Mouse (Mus musculus): ENCODE measurements around the gene 4930512M02Rik.

The 4930512M02Rik gene

DNA sequence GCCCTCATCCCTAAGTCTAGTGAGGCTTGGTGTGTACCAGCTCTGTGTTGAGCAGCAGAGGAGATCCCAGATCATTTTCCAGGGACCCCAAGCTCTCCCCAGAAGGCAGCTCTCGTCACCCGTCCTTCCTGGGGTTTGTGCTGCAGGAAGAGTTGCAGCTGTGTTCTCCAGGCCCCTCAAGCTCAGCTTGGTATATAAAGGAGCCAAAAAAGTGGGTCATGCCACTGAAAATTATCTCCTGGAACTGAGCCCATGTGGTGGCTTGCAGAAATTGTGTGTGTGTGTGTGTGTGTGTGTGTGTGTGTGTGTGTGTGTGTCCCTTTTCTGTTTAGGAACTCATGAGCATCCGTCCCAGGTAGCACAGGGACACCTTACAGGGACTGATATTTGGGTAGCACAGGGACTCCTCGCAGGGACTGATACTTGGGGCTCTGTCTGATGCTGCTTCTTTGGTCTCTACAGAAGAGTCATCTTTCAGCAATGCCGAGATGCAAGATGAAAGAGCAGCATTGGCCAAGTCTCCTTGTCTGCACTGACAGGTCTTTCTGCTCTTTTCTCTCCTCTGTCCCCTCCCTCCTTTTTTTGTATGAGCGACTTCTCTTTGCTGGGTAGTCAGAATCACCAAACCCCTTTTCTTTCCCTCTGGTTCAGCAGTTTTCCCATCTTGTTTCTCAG is 62.4 kb downstream of the 4930512M02Rik start:
- DNase-seq (ENCODE audit: low spot score in 2 of 2), result no peak

DNA sequence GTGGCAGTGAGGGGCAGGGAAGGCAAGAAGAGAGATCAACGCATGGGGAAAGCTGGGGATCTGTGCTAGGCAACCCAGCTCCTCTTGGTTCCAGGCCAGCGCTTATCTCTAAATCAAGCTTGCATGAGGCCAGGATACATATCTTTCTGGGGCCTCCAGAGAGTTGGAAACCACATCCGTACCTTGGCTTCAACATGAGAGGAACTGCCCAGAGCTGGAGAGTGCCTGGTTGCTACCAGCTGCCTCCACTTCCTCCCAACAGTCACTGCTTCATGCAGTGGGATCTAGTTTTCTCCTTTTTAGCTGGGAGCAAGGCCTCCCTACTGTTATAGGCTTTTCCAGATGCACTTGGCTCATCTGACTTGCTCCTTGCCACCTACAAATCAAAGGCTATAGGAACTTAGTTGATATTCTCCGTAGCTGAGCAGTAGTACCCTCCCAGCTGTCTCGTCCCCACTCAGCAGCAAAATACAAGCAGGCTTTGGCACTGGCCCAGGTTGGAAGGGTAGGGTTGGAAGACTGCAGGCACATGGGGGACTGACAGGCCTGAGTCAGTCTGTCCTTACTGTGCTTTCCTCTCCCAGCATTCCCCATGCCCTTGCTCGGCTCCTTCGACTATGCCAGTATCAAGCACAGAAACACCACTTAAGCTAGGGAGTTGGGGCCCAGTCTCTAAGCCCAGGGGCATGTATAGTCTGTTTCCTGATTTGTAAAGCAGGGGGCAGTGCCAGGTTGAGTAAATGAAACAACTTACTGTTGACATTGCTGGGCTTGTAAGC is 63.2 kb downstream of the 4930512M02Rik start:
- DNase-seq (ENCODE audit: low spot score in 2 of 2), result no peak

DNA sequence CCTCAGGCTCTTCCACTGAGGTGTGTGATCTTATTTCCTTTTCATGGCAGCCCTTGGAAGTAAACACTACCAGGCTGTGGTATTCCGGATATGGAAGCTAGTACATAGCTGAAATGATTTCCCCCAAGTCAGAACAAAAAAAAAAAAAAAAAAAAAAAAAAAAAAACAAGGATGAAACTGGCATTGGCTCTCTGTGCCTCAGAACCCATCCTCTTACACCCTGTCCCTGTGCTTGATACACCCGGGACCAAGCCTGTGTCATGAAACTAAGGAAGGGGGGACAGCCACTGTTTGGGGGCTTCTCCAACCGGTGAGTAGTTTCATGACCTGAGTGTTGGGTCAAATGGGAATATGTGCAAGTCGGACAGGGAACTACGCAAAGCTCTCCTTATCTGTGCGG is 66.5 kb downstream of the 4930512M02Rik start:
- DNase-seq (ENCODE audit: low spot score in 2 of 2), result no peak

DNA sequence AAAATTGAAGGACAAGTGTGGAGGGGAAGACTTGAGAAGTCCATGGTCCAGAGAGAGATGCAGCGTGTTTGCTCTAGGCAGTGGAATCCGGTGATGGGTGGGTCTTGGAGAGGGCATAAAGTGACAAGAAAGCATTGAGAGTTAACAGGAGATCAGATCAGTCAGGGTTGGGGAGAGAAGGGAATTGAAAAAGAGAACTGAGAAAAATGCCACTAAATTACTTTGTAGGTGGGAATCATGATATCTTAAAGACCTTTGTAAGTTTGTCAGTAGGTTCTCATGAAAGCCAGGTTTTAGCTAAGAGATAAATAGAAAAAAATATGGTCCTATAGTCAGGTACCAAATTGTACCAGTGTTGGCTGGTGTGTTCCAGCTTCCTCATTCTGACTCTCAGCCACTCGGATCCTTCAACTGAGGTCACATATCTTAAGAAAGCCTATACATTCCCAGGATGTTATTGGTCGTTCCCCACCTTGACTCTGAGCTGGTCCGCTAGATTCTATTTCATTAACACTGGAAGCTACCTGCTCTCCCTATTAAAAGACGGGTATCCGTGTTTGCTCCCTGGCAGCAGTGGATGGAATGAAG is 68.4 kb downstream of the 4930512M02Rik start:
- no peak for DNase-seq (ENCODE audit: low spot score in 2 of 2)

DNA sequence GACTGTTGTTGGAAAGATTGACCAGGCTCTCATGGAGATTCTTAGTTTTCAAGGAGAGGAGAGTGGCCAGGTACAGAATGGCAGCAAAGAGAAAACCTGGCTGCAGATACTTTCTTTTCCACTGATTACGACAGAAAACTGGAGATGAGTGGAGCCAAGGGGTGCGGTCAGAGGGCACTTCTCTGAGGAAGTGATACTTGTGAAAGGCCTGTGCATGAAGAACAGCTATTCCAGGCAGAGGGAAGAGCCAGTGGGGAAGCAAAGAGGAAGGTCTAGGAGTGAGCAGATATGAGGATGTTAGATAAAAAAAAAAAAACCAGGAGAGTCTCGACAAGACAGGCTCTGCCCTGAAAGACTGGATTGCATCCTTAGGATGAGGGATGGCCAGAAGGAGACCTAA is 69.0 kb downstream of the 4930512M02Rik start:
- DNase-seq (ENCODE audit: low spot score in 2 of 2), result no peak

DNA sequence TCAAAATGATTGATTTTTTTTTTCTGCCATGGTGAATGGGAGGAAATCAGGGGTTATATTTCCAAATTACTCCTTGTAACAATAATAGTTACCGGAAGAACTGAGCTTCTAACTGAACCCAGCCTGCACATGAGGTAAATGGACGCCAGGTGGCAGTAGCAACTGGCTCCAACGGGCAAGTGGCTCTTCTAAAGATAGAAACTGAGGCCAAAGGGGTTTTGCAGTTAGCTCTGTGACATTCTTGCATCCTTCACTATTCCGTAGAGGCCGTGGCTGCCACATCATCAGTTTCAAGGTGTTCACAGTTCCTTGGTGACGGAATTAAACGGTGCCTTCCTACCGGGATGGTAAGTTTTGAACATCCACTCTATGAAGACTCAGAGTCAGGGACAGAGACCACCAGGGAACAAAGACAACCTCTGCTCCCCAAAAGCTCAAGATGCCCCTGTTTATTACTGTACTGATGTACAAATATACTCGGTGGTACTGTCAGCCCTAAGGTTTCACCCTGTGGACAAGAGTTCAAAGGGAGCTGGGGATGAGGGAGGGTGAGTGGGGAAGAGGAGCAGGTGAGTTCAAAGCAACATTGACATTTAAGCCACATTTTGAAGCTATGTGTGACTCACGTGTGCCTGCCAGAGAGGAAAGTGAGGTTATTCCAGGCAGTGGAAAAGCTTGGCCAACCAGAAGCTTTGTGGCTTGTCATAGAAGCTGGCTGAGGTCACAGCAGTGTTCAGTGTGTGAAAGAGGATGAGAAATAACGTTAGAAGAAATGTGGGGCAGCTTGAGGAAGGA is 70.3 kb downstream of the 4930512M02Rik start:
- peak; percentile 31 to 42 for DNase-seq (ENCODE audit: low spot score in 2 of 2)

DNA sequence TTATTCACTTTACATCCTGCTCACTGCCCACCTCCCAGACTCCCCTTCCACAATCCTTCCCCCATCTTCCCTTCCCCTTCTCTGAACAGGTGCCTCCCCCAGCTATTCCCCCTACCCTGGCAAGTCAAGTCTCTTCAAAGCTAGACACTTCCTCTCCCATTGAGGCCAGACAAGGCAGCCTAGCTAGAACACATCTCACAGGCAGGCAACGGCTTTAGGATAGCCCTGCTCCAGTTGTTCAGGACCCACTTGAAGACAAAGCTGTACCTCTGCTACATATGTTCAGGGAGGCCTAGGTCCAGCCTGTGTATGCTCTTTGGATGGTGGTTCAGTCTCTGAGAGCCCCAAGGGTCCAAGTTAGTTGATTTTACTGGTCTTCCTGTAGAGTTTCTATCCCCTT is 71.4 kb downstream of the 4930512M02Rik start:
- no peak for DNase-seq (ENCODE audit: low spot score in 2 of 2)

DNA sequence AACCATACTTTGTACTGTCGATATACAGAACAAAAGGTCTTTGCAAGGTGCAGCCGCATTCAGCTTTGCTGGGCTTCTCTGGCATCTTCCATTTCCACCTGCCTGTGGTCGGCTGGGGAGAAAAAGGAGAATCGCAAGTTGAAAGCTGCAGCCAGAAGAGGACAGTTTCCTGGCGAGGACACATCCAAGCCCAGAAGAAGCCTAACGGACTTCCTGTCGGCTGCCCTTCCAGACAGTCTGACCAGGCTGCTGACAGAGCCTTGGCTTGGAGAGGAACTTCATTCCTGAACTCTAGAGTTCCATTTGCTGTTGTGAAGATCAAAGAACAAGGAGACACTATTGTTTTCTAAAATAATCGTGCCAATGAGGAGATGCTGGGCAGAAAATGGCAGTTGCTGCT is 72.1 kb downstream of the 4930512M02Rik start:
- DNase-seq (ENCODE audit: low spot score in 2 of 2), result no peak

DNA sequence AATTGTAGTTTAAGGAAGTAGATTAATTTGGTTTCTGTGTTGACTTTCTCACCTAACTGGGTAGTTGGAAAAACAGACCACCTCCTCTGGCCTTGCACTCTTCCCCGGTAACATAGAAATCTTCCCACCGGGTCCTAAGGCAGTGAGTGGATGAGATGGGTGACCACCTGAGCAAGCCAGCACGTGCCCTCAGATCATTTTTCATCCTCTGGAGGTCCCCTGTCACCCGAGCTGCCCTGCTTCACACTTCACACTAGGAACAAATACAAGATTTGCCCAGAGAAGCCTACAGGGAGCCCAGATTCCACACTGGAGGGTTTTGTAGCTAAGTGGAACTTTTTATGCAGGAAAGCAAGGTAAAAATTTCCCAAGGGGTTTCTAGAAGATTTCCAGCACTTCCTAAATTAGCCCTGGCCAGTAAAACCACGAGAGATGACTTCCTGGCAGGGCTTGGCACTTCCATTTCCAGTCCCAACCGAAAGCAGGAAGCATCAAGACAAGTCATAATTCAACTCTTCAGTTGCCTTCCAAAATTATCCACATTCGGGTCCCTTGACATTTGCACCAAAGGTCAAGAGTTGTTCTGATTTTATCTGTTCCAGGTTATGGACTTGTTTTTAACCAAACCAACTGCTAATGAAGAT is 79.9 kb downstream of the 4930512M02Rik start:
- no peak for DNase-seq (ENCODE audit: low spot score in 2 of 2)

DNA sequence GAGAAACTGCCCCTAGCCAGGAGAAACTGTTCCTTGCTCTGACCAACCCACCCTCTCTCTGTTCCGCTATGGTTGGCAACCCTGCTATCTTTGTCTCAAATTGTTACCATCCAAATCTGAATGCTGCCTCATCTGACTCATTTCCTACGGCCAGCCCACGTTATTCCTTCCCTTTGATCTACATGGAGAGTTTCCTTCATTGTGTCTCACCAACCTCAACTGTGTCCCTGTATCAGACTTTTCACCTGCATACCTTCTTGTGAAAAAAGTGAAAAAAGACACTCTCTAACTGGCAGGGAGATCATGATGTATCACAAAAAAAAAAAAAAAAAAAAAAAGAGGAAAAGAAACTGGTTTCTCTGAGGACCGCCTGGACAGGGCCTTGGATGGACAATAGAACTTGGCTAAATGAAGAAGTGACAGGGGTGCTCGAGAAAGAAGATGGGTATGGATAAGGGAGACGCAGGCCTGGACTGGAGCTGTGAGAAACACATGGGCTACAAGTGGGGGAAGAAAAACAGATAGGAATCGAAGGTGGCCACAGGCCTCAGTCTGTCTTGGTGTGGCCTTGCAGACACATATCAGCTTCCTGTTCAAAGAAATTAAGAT is 80.6 kb downstream of the 4930512M02Rik start:
- DNase-seq (ENCODE audit: low spot score in 2 of 2), result no peak

DNA sequence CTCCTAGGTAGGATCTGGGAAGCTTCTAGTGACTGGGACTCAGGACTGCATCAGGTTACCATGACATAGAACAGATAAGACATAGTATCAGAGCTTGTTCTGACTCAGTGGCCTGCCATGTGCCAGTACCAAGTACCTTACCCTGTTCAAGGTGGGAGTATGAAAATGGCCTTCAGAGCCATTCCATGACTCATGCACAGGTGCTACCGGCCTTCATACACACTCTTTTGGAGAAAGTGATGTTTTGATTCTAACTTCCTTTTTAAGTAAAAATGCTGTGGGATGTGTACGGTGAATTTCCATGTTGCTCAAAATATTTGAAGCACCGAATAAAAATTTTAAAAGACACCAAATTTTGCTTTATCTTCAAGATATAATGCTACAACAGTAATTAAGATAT is 81.7 kb downstream of the 4930512M02Rik start:
- DNase-seq (ENCODE audit: low spot score in 2 of 2), result no peak
